Mouse (Mus musculus) cortical plate, adult 2 months (tissue): ENCODE results near the gene Cenpa.

Experiments
- CTCF ChIP-seq: fragments of 200-500 bp; IDR thresholded peaks from 2 replicates; pipeline ENCODE4 v1.5.1; 2011; ENCODE audit warnings: mild to moderate bottlenecking, control low read depth, low read length; ENCODE audit not compliant: insufficient read depth; ENCODE audit errors: extremely low read depth
- POLR2A ChIP-seq: fragments of 200-500 bp; IDR thresholded peaks from 2 replicates; pipeline ENCODE4 v1.6.1; 2011; ENCODE audit warnings: mild to moderate bottlenecking, low read length, control low read depth; ENCODE audit not compliant: insufficient read depth; ENCODE audit errors: extremely low read depth

DNA sequence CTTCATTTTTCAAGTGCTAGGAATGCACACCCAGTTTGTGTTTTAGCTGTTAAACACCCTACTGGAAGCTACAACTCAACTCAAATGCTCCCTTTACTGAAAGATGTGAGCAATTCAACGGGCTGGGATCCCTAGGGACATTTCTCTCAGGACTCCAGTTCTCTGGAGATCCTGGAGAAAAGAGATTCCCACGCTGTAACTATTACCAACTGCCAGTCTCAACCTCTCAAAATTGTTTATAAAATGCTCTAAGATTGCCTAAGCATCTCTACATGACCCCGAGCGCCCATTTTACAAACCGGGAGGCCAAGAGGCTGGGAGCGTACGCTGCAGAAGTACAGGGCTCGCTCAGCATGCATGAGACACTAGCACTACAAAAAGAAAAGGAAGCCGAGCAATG is 19.2 kb upstream of the Cenpa start:
- no peak for TF ChIP-seq POLR2A
- TF ChIP-seq CTCF = no peak
